Mouse (Mus musculus) v-Abl transformed pro-B cells (cell line): Measurements from ENCODE around the gene Ccdc173.
"Not testable (repeated sequence)": the region's sequence is repeated elsewhere in the genome, so short reads cannot be mapped to it uniquely, and the experiment has no call there.

ENCODE experiments used
- in situ Hi-C, 2 experiments: fragments of 400-800 bp; cut with MboI; formaldehyde crosslinking; loops; one replicate each; pipeline ENCODE4 v1.15.1; 2025; ENCODE audit not compliant: unreplicated experiment in 2 of 2

Gene Ccdc173

DNA sequence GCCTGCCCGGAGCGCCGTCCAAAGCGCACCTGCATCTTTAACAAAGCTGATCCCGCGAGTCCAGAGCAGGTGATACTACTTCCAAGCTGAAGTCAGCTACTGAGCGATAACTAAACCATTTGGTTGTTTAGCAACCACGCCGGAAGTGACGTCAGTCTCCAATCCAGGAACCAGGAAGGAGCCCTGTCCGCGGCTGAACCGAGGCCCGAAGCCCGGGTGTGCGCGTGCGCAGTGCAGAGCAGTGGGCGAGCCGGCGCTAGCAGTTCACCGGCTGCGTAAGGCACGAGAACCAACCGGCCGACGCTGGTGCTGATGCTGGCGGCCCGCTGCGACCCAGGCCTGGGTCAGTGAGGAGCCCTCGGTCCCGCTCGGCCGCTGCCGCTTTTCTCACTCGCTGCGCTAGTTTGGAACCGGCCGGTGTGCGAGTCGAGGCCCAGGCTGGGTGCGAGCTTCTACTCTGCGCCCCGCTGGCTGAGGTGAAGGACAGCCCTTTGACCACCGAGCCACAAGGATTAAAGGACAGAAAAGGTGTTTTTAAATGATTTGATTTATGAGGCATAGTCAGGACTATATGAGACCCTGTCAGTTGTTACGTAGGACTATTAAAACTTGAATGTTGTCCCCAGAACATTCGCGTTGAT, at the start of gene Ccdc173, which contains the start of gene Phospho2:
Ccdc173 (minus strand) TSS at position 147 of the 641 bp plus-strand sequence.
Phospho2 (plus strand) TSS at position 195 of the 641 bp plus-strand sequence.
- in situ Hi-C loops = loop anchor here in 1 of 2 experiments (5.0 kb wide), 1 partner anchor 152 kb away; no protein-coding TSS in a partner anchor

DNA sequence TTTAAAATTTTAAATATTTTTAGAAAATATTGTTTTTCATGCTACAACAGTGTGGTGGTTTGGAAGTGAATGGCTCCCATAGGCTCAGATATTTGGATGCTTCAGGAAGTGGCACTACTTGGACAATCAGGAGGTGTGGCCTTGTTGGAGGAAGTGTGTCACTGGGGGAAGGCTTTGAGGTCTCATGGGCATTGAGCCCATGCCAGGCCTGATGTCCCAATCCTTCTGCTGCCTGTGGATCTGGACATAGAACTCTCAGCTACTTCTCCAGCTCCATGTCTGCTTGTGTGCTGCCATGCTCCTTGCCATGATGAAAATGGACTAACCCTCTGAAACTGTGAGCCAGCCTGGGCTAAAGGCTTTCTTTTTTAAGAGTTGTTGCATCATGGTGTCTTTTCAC, 49.3 kb upstream of the Ccdc173 start:
- in situ Hi-C loops = loop anchor here in 1 of 2 experiments (25.0 kb wide), 2 partner anchors 374 to 724 kb away; partner anchors contain the start of gene Gad1

DNA sequence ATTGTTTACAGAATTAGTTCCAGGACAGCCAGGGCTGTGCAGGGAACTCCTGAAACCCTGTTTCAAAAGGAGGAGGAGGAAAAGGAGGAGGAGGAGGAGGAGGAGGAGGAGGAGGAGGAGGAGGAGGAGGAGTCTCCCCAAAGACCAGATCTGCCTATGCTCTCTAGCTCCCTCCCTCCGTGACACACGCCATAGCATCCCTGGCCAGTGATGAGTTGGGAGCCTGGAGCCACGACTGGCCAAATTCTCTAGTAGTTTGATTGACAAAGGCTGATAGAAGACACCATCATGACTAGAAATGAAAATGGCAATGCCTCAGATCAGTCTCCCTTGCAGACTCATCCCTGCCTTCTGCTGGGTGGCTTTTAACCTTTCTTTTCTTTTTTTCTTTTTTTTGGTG, 48.6 kb upstream of the Ccdc173 start:
- in situ Hi-C loops = loop anchor here in 1 of 2 experiments (25.0 kb wide), 2 partner anchors 374 to 724 kb away; partner anchors contain the start of gene Gad1

DNA sequence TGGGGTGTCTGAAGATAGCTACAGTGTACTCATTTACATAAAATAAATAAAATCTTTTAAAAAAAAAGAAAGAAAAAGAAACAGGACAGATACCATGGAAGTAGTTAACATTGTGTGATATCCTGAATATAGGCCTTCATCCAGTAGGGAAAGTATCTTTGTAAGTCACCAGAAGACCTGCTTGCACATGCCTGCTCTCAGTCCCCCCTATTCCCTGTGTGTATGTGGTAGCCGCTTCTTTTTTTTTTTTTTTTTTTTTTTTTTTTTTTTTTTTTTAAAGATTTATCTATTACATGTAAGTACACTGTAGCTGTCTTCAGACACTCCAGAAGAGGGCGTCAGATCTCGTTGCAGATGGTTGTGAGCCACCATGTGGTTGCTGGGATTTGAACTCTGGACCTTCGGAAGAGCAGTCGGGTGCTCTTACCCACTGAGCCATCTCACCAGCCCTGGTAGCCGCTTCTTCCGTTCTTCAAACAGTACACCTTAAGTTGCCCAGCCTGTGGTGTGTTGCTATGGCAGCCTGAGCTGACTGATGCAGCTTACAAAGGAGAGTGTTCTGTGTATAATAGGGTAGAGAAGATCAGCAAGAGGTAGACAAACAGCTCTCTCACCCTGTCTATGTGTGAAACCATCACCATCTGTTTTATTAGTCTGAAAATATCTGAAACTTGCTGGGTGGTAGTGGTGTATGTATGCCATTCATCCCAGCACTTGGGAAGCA, 48.0 kb upstream of the Ccdc173 start:
- in situ Hi-C loops = loop anchor here in 1 of 2 experiments (25.0 kb wide), 2 partner anchors 375 to 725 kb away; partner anchors contain the start of gene Gad1

DNA sequence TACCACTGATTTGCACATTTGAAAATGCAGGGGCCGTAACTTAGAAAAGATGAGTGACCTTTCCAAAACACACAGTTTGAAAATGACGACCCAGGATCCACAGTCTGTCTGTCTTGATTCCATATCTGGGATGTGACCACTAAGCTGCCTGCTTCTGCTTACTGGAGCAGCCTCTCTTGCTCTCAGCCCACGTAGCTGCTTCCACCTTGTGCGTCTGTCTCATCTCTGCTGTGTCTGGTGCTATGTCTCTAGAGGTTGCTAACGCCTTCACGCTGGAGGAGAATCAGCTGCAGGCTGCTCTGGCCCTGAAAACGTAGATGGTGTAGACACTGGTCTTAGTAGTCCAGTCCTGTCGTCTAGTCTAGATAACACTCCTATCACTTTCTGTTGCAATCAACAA, 40.7 kb upstream of the Ccdc173 start:
- in situ Hi-C loops = loop anchor here in 1 of 2 experiments (25.0 kb wide), 2 partner anchors 382 to 732 kb away; partner anchors contain the start of gene Gad1

DNA sequence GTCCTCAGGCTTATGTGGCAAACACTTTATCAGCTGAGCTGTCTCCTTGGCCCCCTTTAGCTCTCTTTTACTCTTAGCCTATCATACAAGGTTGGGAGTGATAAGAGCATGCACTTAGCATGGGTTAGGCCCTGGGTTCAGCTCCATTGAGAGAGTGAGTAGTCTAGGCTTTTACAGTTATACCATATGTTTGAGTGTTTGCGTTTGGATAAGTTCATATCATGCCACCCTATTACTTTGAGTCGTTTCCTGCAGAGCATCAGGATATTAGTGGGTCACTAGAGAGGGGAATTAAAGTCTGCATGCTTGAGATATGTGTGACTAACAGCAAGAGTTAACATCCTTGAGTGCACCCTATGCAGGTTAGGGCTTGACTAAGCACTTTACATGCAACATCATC, 40.3 kb upstream of the Ccdc173 start:
- in situ Hi-C loops = loop anchor here in 1 of 2 experiments (25.0 kb wide), 2 partner anchors 383 to 733 kb away; partner anchors contain the start of gene Gad1

DNA sequence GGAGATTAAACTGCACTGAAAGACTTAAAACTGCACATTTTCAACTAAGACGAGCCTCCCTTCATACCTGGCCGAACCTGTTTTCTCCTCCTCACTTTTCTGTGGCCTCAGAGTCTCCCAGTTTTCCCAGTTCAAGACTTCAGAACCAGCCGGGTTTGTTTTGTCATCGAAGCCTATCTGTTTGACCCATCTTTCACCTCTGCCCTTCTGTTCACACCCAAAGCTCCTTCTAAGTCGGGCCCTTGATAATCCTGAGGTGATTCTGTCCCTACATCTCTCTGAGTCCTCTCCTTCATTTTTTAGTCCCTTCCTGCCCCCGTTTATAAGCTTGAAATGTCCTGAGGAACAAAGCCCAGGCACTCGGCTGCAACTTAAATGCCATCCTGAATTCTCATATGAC, 38.7 kb upstream of the Ccdc173 start:
- in situ Hi-C loops = loop anchor here in 1 of 2 experiments (25.0 kb wide), 2 partner anchors 384 to 734 kb away; partner anchors contain the start of gene Gad1

DNA sequence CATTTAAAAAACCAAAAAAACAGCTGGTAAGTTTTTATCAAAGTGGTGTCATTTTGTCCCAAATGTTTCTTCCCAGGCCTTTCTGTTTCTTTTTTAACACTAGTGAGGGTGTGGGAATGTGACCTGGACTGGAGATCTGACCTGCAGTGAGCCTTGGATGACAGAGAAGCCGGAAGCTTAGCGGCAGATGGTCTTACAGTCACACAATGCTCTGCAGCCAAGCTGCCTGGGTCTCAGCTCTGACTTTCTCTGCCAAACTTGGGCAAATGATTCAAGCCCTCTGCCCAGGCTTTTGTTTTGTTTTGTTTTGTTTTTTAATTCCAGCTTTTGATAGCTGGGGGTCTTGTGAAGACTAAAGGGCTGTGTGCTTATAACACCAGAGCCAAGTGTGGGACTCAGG, 37.0 kb upstream of the Ccdc173 start:
- in situ Hi-C loops = loop anchor here in 1 of 2 experiments (25.0 kb wide), 2 partner anchors 386 to 736 kb away; partner anchors contain the start of gene Gad1

DNA sequence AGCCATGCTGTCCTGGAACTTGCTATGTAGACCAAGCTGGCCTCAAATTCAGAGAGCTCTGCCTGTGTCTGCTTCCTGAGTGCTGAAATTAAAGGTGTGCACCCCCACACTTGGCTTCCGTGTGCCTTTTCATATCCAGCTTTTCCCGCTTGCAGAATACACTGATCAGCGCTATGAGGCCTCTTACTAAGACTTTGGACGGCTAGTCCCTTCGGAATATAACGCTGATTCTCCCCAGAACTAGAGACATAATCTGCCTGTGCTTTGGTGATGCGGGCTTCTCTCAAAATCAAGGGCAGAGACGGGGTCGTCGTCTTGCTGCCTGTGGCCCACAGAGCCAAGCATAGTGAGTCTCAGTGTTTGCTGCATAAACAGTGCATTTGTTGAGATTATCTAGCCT, 36.5 kb upstream of the Ccdc173 start:
- in situ Hi-C loops = loop anchor here in 1 of 2 experiments (25.0 kb wide), 2 partner anchors 386 to 736 kb away; partner anchors contain the start of gene Gad1

DNA sequence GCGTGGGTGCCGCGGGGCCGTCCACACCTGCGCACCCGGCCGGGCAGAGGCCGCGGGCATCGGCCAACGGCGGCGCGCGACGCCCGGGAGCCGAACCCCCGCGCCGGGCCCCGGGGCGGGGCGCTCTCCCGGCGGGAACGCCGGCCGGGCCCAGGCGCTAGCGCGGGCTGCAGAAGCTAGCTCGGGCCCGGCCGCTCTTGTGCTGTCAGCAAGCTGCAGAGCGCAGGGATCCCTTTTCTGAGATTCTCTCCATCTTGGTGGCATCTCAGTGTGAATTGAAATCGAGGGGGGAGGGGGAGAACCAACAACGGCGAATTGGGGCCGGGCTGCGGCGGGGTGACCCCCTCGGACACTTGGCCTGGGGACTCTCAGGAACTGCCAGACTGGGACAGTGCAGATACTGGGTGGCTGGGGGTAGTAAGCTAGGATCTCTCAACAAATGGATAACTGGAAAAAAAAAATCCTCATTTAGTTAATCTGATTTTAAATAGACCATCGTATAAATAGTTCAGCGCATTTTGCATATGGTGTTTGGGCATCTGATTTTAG, 33.8 kb upstream of the Ccdc173 start:
- in situ Hi-C loops = no loop called here

DNA sequence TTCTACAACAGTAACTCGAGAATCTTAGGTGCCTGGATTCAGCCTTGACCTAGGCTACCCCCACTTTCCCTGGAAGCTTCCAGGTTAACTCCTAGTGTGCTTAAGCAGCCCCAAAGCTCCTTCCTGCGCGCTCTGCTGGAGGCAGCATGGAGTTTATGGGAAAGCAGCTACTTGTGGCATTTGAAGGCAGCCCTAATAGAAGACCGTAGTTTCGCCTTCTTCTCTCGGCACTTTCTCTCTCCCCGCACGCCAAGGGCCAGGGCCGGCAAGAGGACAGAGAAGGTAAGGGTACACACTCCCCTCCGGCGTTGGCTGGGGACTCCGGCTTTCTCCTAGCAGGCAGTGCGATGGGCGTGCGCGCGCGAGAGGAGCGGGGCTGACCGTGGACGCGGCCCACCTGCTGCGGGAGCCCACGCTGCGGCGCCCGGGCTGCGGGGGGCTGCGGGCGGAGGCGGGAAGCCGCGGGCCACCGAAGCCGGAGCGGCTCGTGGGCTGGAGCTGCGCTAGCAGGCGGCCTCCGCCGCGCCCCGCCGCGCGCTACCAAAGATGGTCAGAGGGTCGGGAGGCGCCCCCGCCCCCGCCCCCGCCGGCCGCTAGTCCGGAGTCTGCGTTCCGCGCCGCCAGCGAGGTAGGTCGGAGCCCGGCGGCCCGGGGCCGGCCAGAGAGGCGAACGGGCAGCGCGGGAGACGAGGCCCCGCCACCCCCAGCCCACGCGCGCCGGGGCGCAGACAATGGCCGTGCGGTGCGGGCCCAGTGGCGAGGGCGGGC, 33.2 kb upstream of the Ccdc173 start:
- in situ Hi-C loops = no loop called here

DNA sequence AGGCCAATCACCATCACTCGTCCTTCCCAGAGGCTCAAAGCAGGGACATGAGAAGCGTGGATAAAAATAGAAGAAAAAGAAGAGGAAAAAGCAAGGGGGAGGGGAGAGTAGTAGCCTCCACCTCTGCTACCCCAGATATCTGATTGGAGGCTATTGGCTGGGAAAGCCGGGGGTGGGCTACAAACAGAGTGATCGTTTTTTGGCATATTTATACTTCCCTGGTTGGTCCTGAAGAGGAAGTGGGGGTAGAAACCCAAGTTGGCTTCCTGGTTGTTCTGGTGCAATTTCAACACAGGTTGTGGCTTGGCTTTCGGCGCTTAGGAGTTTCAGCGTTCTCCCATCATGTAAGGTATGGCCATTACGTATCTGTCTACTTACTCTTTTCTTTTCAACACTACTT, 32.3 kb upstream of the Ccdc173 start, which contains the start of gene Klhl23:
Klhl23 (plus strand) TSS at position 234 of the 400 bp plus-strand sequence.
- in situ Hi-C loops = no loop called here

DNA sequence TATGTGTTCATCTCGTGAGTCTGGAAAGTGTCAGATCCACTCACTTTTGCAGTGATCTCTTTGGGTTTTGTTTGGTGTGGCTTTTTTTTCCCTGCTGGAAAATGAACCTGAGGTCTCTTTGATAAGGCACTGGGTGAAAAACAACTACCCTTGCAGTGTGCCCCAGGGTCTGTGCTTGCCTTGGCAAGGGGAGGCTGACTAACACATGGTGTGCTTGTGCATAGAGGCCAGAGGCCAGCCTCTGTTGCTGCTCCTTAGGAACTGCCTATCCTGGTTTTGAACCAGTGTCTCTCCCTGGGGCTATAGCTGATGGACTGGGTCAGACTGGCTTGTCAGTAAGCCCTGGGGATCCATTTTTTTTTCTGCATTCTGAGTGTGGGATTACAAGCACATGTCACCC, 30.8 kb upstream of the Ccdc173 start:
- in situ Hi-C loops = no loop called here

DNA sequence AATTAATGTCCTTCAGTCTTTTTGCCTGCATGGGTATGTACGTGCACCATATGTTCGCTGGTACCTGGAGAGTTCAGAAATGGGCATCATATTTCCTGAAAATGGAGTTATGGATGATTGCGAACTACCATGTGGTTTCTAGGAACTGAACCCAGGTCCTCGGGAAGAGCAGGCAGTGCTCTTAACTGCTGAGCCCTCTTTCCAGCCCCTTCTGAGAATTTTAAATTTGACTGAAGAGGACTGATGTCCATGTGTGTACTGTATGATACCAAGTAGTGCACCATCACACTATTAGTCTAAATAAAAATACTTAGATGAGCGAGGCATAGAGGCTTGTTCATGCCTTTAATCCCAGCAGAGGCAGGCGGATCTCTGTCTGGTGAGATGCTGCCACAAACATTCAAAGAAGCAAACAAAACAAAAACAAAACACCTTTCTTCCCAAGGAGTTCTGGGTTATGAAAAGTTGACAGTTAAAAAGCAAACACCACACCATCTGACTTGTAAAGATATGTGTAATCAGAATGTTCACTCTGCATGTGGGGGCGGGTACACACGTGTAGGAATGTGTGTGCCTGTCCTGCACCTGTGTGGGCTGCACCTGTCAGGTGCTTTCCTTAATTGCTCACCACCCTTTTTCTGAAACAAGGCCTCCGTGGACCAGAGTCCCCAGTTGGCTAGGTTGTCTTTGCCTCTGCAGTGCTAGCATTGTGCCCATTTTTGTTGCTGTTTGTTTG, 29.1 kb upstream of the Ccdc173 start:
- in situ Hi-C loops = no loop called here

DNA sequence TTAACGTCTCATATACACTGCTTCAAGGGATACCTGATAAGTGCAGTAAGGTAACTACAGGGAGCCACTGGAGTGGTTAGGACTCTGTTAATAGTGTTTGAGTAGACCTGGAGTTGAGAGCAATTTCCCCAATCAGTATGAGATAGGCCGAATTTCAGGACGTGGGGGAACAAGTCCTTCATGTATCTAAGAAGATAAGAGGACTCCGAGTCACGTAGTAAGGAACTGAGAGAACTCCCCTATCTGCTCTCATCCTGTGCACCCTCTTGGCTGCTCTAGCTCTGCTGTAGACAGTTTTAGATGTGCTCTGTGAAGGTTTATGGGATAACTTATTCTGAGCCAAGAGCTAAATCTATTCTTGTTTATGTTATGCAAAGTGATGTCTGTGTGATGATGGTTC, 27.2 kb upstream of the Ccdc173 start:
- in situ Hi-C loops = no loop called here

DNA sequence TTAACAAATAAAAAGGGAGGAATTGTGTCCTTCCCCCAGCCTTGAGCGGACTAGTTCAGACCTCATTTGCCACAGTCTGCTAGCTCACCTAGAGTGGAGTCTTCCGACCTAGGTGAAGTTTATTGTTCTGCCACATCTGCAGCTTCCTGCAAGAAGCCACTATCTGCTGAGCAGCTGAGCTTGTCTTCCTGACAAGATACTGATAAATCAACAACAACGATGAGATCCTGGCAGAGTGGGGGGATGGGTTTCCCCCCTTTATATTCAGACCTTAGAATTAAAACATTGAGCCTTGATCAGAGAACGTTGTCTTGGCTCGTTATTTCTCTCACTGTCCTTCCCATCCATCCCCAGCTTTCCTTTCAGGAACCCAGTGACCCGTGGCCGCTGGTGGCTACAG, 22.0 kb upstream of the Ccdc173 start:
- in situ Hi-C loops = not testable (repeated sequence)

DNA sequence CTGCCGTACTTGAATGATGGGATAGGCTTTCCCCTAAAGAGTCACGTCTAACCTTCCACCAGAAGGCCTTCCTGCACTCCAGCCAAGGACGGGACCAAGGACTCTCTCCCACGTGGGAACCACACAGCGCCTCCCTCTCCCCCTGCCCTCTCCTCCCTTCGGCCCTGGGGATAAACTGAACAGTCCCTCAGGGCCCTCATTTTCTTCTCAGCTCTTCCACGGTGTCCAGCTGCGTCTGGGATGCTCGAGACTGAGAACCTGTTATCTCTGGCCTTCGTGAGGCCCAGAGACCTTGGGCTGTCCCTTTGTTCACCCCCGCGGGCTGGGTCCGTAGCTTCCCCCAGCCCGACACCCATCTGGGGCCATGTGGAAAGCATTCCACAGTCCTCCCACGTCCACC, 20.8 kb upstream of the Ccdc173 start:
- in situ Hi-C loops = no loop called here

DNA sequence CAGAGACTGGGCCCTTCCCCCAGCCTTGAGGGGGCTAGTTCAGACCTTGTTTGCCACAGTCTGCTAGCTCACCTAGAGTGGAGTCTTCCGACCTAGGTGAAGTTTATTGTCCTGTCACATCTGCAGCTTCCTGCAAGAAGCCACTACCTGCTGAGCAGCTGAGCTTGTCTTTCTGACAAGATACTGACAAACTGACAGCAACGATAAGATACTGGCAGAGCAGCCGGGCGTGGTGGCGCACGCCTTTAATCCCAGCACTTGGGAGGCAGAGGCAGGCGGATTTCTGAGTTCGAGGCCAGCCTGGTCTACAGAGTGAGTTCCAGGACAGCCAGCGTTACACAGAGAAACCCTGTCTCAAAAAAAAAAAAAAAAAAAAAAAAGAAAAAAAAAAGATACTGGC, 15.3 kb upstream of the Ccdc173 start:
- in situ Hi-C loops = not testable (repeated sequence)

DNA sequence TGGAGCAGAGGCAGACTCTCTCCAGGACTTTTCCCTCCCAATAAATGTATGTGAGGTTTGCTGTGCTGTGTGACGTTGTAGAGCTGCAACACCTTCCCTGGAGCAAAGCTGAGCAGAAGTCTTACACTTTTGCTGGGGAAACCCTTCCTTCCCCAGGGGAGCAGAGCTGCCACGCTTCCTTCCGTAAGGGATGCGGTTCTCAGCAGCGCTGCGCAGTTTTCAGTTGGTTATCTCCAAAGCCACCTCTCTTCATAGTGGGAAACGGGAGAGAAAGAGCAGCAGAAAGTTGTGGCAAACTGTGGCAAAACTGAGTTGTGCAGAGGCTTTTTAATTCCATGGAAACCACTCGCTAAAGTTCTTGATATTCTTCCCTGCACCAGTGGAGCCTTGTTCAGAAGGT, 14.4 kb upstream of the Ccdc173 start:
- in situ Hi-C loops = no loop called here
